11 mouse cellular contexts compared by ENCODE assay signal in the genomic region with DNA sequence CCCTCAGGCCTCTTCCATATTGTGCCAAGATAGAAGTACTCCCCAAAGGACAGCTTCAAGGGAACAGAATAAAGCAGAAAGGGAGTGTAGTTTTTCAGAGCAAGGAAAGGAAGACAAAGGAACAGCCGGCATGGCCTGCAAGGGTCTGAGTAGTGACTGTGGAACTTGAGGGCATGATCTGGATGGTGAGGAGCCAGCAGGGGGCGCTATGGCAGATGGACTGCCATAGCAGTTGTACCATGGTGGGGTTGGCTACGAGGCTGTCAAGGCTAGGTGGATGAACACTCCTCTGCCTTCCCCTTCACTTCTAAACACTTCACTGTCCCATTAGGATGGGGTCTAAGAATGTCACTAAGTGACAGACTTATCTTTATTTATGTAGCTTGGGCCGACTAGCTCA. TPM values are rescaled to one million over a fixed set of nuclear protein-coding genes. Genes with fewer than 3 reads are reported as not detected.
DNase-seq lines count a peak whose midpoint lies in the region; ATAC-seq and TF ChIP-seq lines count a peak whose summit lies in the region.
"Had no signal": no experiment of that assay in that cellular context is flagged by ENCODE, and none has a peak within 500 bp of the region (broad histone marks: within the 10 kb centered on the region; RNA-seq: fewer than 3 reads in every experiment).

No protein-coding gene starts in this region.

- no peak for DNase-seq in left cerebral cortex, adult 2 months (ENCODE audit: extremely low spot score in 1 of 2, low spot score in 2 of 2)
- no peak for DNase-seq in left cerebral cortex, postnatal 4 days
- peak; percentile 60 for DNase-seq in ES-CJ7 (ENCODE audit: low read depth, low spot score)
- peak; percentile 12 to 43 for DNase-seq in adrenal gland, postnatal 36 days
- DNase-seq in lung, postnatal 36 days: peak; percentile 15
- no peak for DNase-seq in frontal cortex, postnatal 14 days (ENCODE audit: low spot score in 2 of 2)
- DNase-seq: cerebellum, adult 8-10 months; right cerebral cortex, postnatal 25 days had no signal

- intact Hi-C loops in left cerebral cortex, adult 2 months (cut with DNase I): no loop called here
- intact Hi-C loops in left cerebral cortex, postnatal 4 days (cut with DNase I): no loop called here

- H3K27me3 ChIP-seq in heart, embryonic 12.5 days (replicated peaks): no peaks in the 10 kb centered on the region; the same call in 1 of the 2 replicates
- H3K27me3 ChIP-seq: midbrain, embryonic 12.5 days had no signal

- no peaks in the 10 kb centered on the region for H3K9me3 ChIP-seq in heart, embryonic 12.5 days (replicated peaks)
- H3K9me3 ChIP-seq: midbrain, embryonic 12.5 days had no signal

- no peaks in the 10 kb centered on the region for H3K4me1 ChIP-seq in heart, embryonic 12.5 days (replicated peaks)
- H3K4me1 ChIP-seq: midbrain, embryonic 12.5 days had no signal

- H3K9ac ChIP-seq in heart, embryonic 12.5 days: no peak overlapping the region
- H3K9ac ChIP-seq: midbrain, embryonic 12.5 days had no signal

- peak; percentile 30 for TF ChIP-seq CTCF in left cerebral cortex, adult 2 months (IDR thresholded peaks at IDR 0.05)

- H3K4me3 ChIP-seq in left cerebral cortex, adult 2 months: no peak overlapping the region
- H3K4me3 ChIP-seq in heart, embryonic 12.5 days: no peak overlapping the region
- H3K4me3 ChIP-seq: midbrain, embryonic 12.5 days had no signal

- H3K36me3 ChIP-seq in heart, embryonic 12.5 days: no peaks in the 10 kb centered on the region
- H3K36me3 ChIP-seq: midbrain, embryonic 12.5 days had no signal

- no peak overlapping the region for H3K4me2 ChIP-seq in heart, embryonic 12.5 days
- H3K4me2 ChIP-seq: midbrain, embryonic 12.5 days had no signal

- WGBS in heart, embryonic 12.5 days: 46% methylated on average over 4 of the region's 4 CpGs

- no peak overlapping the region for H3K27ac ChIP-seq in left cerebral cortex, adult 2 months
- H3K27ac ChIP-seq in heart, embryonic 12.5 days (ENCODE audit: poor library complexity, severe bottlenecking): no peak overlapping the region
- H3K27ac ChIP-seq: midbrain, embryonic 12.5 days had no signal

- no peak for ATAC-seq in heart, embryonic 12.5 days (ENCODE audit: insufficient number of reproducible peaks, low FRiP score)
- no peak for ATAC-seq in erythroid progenitor cell, adult 5-6 weeks (replicated peaks; ENCODE audit: low FRiP score, poor library complexity, severe bottlenecking)

RNA-seq across cellular contexts. Expression of gene Gm10100, which starts 3.0 kb away (rescaled TPM):
- not detected for total RNA-seq in left cerebral cortex, adult 2 months (2021)
- total RNA-seq in left cerebral cortex, postnatal 4 days (2021): not detected
- not detected for total RNA-seq in adrenal gland, postnatal 36 days (2021)
- not detected in 2 replicates for polyA plus RNA-seq in heart, embryonic 12.5 days (2016; fragmentation: Nextera tagmentation; extraction: Ambion mirVana)
- total RNA-seq in erythroid progenitor cell, adult 5-6 weeks (2015; ENCODE audit: low replicate concordance): not detected in 2 replicates
- total RNA-seq in erythroid progenitor cell, adult 5-6 weeks (2017; ENCODE audit: low replicate concordance): not detected in 2 replicates
- polyA plus RNA-seq: midbrain, embryonic 12.5 days had no signal

RNA-seq across cellular contexts. Expression of gene Krtap12-1, which starts 8.8 kb away (rescaled TPM):
- total RNA-seq in left cerebral cortex, adult 2 months (2021): not detected
- not detected for total RNA-seq in left cerebral cortex, postnatal 4 days (2021)
- not detected for total RNA-seq in adrenal gland, postnatal 36 days (2021)
- polyA plus RNA-seq in heart, embryonic 12.5 days (2016; fragmentation: Nextera tagmentation; extraction: Ambion mirVana): not detected in 2 replicates
- not detected in 2 replicates for total RNA-seq in erythroid progenitor cell, adult 5-6 weeks (2015; ENCODE audit: low replicate concordance)
- not detected in 2 replicates for total RNA-seq in erythroid progenitor cell, adult 5-6 weeks (2017; ENCODE audit: low replicate concordance)
- polyA plus RNA-seq: midbrain, embryonic 12.5 days had no signal

RNA-seq across cellular contexts. Expression of gene Gm18596, which starts 13.2 kb away (rescaled TPM):
- not detected for total RNA-seq in left cerebral cortex, adult 2 months (2021)
- not detected for total RNA-seq in left cerebral cortex, postnatal 4 days (2021)
- total RNA-seq in adrenal gland, postnatal 36 days (2021): not detected
- polyA plus RNA-seq in heart, embryonic 12.5 days (2016; fragmentation: Nextera tagmentation; extraction: Ambion mirVana): not detected in 2 replicates
- not detected in 2 replicates for total RNA-seq in erythroid progenitor cell, adult 5-6 weeks (2015; ENCODE audit: low replicate concordance)
- not detected in 2 replicates for total RNA-seq in erythroid progenitor cell, adult 5-6 weeks (2017; ENCODE audit: low replicate concordance)
- polyA plus RNA-seq: midbrain, embryonic 12.5 days had no signal

RNA-seq across cellular contexts. Expression of gene Gm10142, which starts 13.6 kb away (rescaled TPM):
- not detected for total RNA-seq in left cerebral cortex, adult 2 months (2021)
- not detected for total RNA-seq in left cerebral cortex, postnatal 4 days (2021)
- not detected for total RNA-seq in adrenal gland, postnatal 36 days (2021)
- not detected in 2 replicates for polyA plus RNA-seq in heart, embryonic 12.5 days (2016; fragmentation: Nextera tagmentation; extraction: Ambion mirVana)
- not detected in 2 replicates for total RNA-seq in erythroid progenitor cell, adult 5-6 weeks (2015; ENCODE audit: low replicate concordance)
- total RNA-seq in erythroid progenitor cell, adult 5-6 weeks (2017; ENCODE audit: low replicate concordance): not detected in 2 replicates
- polyA plus RNA-seq: midbrain, embryonic 12.5 days had no signal

RNA-seq across cellular contexts. Expression of gene Gm10024, which starts 18.0 kb away (rescaled TPM):
- total RNA-seq in left cerebral cortex, adult 2 months (2021): not detected
- not detected for total RNA-seq in left cerebral cortex, postnatal 4 days (2021)
- not detected for total RNA-seq in adrenal gland, postnatal 36 days (2021)
- polyA plus RNA-seq in heart, embryonic 12.5 days (2016; fragmentation: Nextera tagmentation; extraction: Ambion mirVana): not detected in 2 replicates
- not detected in 2 replicates for total RNA-seq in erythroid progenitor cell, adult 5-6 weeks (2015; ENCODE audit: low replicate concordance)
- not detected in 2 replicates for total RNA-seq in erythroid progenitor cell, adult 5-6 weeks (2017; ENCODE audit: low replicate concordance)
- polyA plus RNA-seq: midbrain, embryonic 12.5 days had no signal

Comparison
In these comparisons a context has a peak if more than half of its experiments do, and no peak if none do; other contexts are left out.
1. DNase-seq: peak in ES-CJ7 (single experiment), adrenal gland, postnatal 36 days (2 of 2) and lung, postnatal 36 days (single experiment); none in left cerebral cortex, adult 2 months (0 of 2), left cerebral cortex, postnatal 4 days (single experiment) and frontal cortex, postnatal 14 days (0 of 2).